Mouse (Mus musculus): ENCODE data around the gene St3gal3.

DNA sequence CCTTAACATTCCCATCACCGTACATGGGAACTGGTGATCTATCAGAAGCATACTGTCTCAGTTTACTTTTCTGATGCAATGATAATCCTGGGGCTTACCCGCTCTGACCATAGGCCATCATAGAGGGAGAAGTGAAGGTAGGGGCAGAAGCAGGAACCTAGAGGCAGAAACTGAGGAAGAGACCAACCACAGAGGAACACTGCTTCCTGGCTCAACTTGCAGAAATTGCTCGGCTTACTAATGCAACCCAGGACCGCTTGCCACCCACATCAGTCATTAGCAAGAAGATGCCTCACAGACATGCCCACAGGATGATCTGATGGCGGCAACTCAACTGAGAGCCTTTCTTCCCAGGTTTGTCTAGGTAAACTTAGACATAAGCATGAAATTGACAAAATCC lies 216.0 kb downstream of the St3gal3 start:
- no peak for TF ChIP-seq EP300 (IDR thresholded peaks at IDR 0.05; ENCODE audit: low read depth)
- TF ChIP-seq CTCF (IDR thresholded peaks at IDR 0.05; ENCODE audit: low read depth): no peak
